Mouse (Mus musculus) heart, postnatal 4 days (tissue): ENCODE measurements around the gene A730009L09Rik. TPM values are rescaled to one million over a fixed set of nuclear protein-coding genes. Genes with fewer than 3 reads are reported as not detected.

Experiments used
- DNase-seq: peaks from one replicate; pipeline ENCODE4 v3.0.0; 2021
- total RNA-seq, 2 experiments: library from RNA; stranded (reverse); gene quantifications; 2 replicates each; pipeline ENCODE4 v1.2.3; 2021

Gene A730009L09Rik
- not detected for total RNA-seq

- no peak for DNase-seq
Measured at GRCm38 (mm10) chr16:84514821-84515220, at the start of gene A730009L09Rik. TSS of gene A730009L09Rik (plus strand) at chr16:84515121.

- no peak for DNase-seq
Measured at GRCm38 (mm10) chr16:84465581-84466165, 49.2 kb upstream of the A730009L09Rik start.

- no peak for DNase-seq
Measured at GRCm38 (mm10) chr16:84468898-84469297, 46.0 kb upstream of the A730009L09Rik start.

- no peak for DNase-seq
Measured at GRCm38 (mm10) chr16:84469994-84470393, 44.9 kb upstream of the A730009L09Rik start.

- no peak for DNase-seq
Measured at GRCm38 (mm10) chr16:84473406-84473805, 41.5 kb upstream of the A730009L09Rik start.

GRCm38 (mm10) chr16:84474712-84475111 lies 40.2 kb upstream of the A730009L09Rik start:
- no peak for DNase-seq

GRCm38 (mm10) chr16:84476948-84477347 lies 38.0 kb upstream of the A730009L09Rik start:
- no peak for DNase-seq

GRCm38 (mm10) chr16:84477528-84477927 lies 37.4 kb upstream of the A730009L09Rik start:
- DNase-seq: no peak

GRCm38 (mm10) chr16:84477952-84478351 lies 37.0 kb upstream of the A730009L09Rik start:
- DNase-seq: no peak

GRCm38 (mm10) chr16:84485931-84486330 lies 29.0 kb upstream of the A730009L09Rik start:
- DNase-seq: no peak

- DNase-seq: no peak
Measured at GRCm38 (mm10) chr16:84494818-84495217, 20.1 kb upstream of the A730009L09Rik start.

GRCm38 (mm10) chr16:84495438-84495837 lies 19.5 kb upstream of the A730009L09Rik start:
- peak; percentile 7 for DNase-seq

GRCm38 (mm10) chr16:84507681-84508080 lies 7.2 kb upstream of the A730009L09Rik start:
- DNase-seq: no peak

GRCm38 (mm10) chr16:84521975-84522635 lies 7.2 kb downstream of the A730009L09Rik start:
- DNase-seq: no peak

GRCm38 (mm10) chr16:84523061-84523460 lies 8.1 kb downstream of the A730009L09Rik start:
- DNase-seq: no peak

GRCm38 (mm10) chr16:84527375-84527774 lies 12.5 kb downstream of the A730009L09Rik start:
- peak; percentile 65 for DNase-seq

GRCm38 (mm10) chr16:84532803-84533202 lies 17.9 kb downstream of the A730009L09Rik start:
- DNase-seq: no peak

- DNase-seq: no peak
Measured at GRCm38 (mm10) chr16:84546059-84546458, 31.1 kb downstream of the A730009L09Rik start.

- no peak for DNase-seq
Measured at GRCm38 (mm10) chr16:84549122-84549521, 34.2 kb downstream of the A730009L09Rik start.

GRCm38 (mm10) chr16:84550445-84550844 lies 35.5 kb downstream of the A730009L09Rik start:
- no peak for DNase-seq

- DNase-seq: no peak
Measured at GRCm38 (mm10) chr16:84553981-84554380, 39.1 kb downstream of the A730009L09Rik start.

GRCm38 (mm10) chr16:84558113-84558917 lies 43.4 kb downstream of the A730009L09Rik start:
- DNase-seq: no peak

GRCm38 (mm10) chr16:84559569-84560278 lies 44.8 kb downstream of the A730009L09Rik start:
- DNase-seq: no peak
